Comparison of ENCODE assay signal across 9 mouse cellular contexts in the genomic region with DNA sequence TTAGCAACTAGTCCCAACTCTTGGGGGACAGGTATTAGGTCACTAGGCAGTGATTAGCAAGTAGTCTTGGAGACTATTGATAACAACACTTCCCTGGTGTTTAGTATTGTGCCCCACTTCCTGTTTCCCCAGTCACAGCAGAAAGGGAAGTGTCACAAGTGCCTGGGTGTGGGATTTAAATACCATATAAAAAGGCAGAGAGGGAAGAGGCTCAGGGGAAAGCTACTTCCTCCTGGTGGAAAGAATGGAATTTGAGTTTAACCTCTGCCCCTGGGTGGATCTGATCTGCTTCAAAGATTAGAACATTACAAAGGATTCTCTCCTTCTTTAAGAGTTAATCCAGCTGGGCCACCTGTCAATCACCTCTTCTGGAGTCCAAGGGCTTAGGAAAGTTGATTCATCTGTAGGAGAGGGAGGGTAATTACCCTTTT. TPM values are rescaled to one million over a fixed set of nuclear protein-coding genes. Genes with fewer than 3 reads are reported as not detected.
DNase-seq lines count a peak whose midpoint lies in the region; ATAC-seq and TF ChIP-seq lines count a peak whose summit lies in the region.
"Had no signal": no experiment of that assay in that cellular context is flagged by ENCODE, and none has a peak within 500 bp of the region (broad histone marks: within the 10 kb centered on the region; RNA-seq: fewer than 3 reads in every experiment).

No protein-coding gene starts in this region.

- ATAC-seq in kidney, embryonic 16.5 days (ENCODE audit: low FRiP score, low TSS enrichment) = no peak
- peak; percentile 76 for ATAC-seq in intestine, postnatal 0 days
- ATAC-seq in hindbrain, embryonic 16.5 days = no peak
- ATAC-seq in megakaryocyte-erythroid progenitor cell, adult 5-6 weeks (replicated peaks; ENCODE audit: low FRiP score, low TSS enrichment, poor library complexity, severe bottlenecking) = no peak

- peaks cover 23% of the 10 kb centered on the region for H3K4me1 ChIP-seq in kidney, embryonic 16.5 days (ENCODE audit: insufficient read depth, low read length)
- H3K4me1 ChIP-seq in cortical plate, adult 2 months (ENCODE audit: control insufficient read depth, insufficient read depth, low read length) = no peaks in the 10 kb centered on the region
- peaks cover 12% of the 10 kb centered on the region for H3K4me1 ChIP-seq in intestine, postnatal 0 days (replicated peaks; ENCODE audit: control insufficient read depth, insufficient read depth, low read length)
- H3K4me1 ChIP-seq in hindbrain, embryonic 16.5 days (ENCODE audit: control insufficient read depth, insufficient read depth, low read depth, low read length) = no peaks in the 10 kb centered on the region
- H3K4me1 ChIP-seq: neural tube, embryonic 12.5 days had no signal

- no peak overlapping the region for H3K4me3 ChIP-seq in kidney, embryonic 16.5 days (ENCODE audit: low read length)
- H3K4me3 ChIP-seq in cortical plate, adult 2 months (ENCODE audit: insufficient read depth, low read length) = no peak overlapping the region
- no peak overlapping the region for H3K4me3 ChIP-seq in intestine, postnatal 0 days (ENCODE audit: low read depth, low read length)
- no peak overlapping the region for H3K4me3 ChIP-seq in hindbrain, embryonic 16.5 days (ENCODE audit: low read length)
- H3K4me3 ChIP-seq: neural tube, embryonic 12.5 days had no signal

- no peak overlapping the region for H3K9ac ChIP-seq in kidney, embryonic 16.5 days (replicated peaks; ENCODE audit: low read length)
- H3K9ac ChIP-seq in intestine, postnatal 0 days (ENCODE audit: low read depth, low read length) = no peak overlapping the region
- no peak overlapping the region for H3K9ac ChIP-seq in hindbrain, embryonic 16.5 days (ENCODE audit: low read depth, low read length)
- H3K9ac ChIP-seq: neural tube, embryonic 12.5 days had no signal

- no peak overlapping the region for H3K4me2 ChIP-seq in kidney, embryonic 16.5 days (replicated peaks; ENCODE audit: low read depth, low read length)
- no peak overlapping the region for H3K4me2 ChIP-seq in intestine, postnatal 0 days (replicated peaks; ENCODE audit: low read depth)
- H3K4me2 ChIP-seq in hindbrain, embryonic 16.5 days (ENCODE audit: low read length) = no peak overlapping the region
- H3K4me2 ChIP-seq: neural tube, embryonic 12.5 days had no signal

- H3K27ac ChIP-seq in kidney, embryonic 16.5 days (ENCODE audit: low read length) = peak overlapping the region; percentile 75
- 0 out of 2 replicates have a peak overlapping the region, but pooled peaks have one; percentile 29 for H3K27ac ChIP-seq in cortical plate, adult 2 months (ENCODE audit: insufficient read depth, low read length)
- H3K27ac ChIP-seq in intestine, postnatal 0 days (ENCODE audit: low read depth, low read length) = peak overlapping the region; percentile 76
- no peak overlapping the region for H3K27ac ChIP-seq in hindbrain, embryonic 16.5 days (ENCODE audit: low read depth, low read length)
- H3K27ac ChIP-seq: neural tube, embryonic 12.5 days had no signal

- TF ChIP-seq POLR2A in cortical plate, adult 2 months (IDR thresholded peaks at IDR 0.05; ENCODE audit: extremely low read depth, insufficient read depth, low read length) = no peak

- no peaks in the 10 kb centered on the region for H3K9me3 ChIP-seq in kidney, embryonic 16.5 days (ENCODE audit: low read length)
- no peaks in the 10 kb centered on the region for H3K9me3 ChIP-seq in intestine, postnatal 0 days (ENCODE audit: control insufficient read depth)
- H3K9me3 ChIP-seq in hindbrain, embryonic 16.5 days (ENCODE audit: control insufficient read depth, low read length) = no peaks in the 10 kb centered on the region
- H3K9me3 ChIP-seq: neural tube, embryonic 12.5 days had no signal

- no peaks in the 10 kb centered on the region for H3K36me3 ChIP-seq in kidney, embryonic 16.5 days (ENCODE audit: insufficient read depth, low read length)
- no peaks in the 10 kb centered on the region for H3K36me3 ChIP-seq in intestine, postnatal 0 days (ENCODE audit: control insufficient read depth, insufficient read depth)
- H3K36me3 ChIP-seq in hindbrain, embryonic 16.5 days (ENCODE audit: control insufficient read depth, insufficient read depth, low read length) = no peaks in the 10 kb centered on the region
- H3K36me3 ChIP-seq: neural tube, embryonic 12.5 days had no signal

- H3K27me3 ChIP-seq in kidney, embryonic 16.5 days (ENCODE audit: insufficient read depth, low read length) = no peaks in the 10 kb centered on the region
- no peaks in the 10 kb centered on the region for H3K27me3 ChIP-seq in intestine, postnatal 0 days (replicated peaks; ENCODE audit: control insufficient read depth, insufficient read depth, low read length)
- no peaks in the 10 kb centered on the region for H3K27me3 ChIP-seq in hindbrain, embryonic 16.5 days (replicated peaks; ENCODE audit: control insufficient read depth, insufficient read depth, low read length)
- H3K27me3 ChIP-seq: neural tube, embryonic 12.5 days had no signal

- no peak for DNase-seq in kidney, postnatal 25 days
- DNase-seq in retina, postnatal 1 day = peak; percentile 75
- no peak for DNase-seq in spleen, adult 12 weeks (ENCODE audit: low spot score)

- TF ChIP-seq CTCF in cortical plate, adult 2 months (IDR thresholded peaks at IDR 0.05; ENCODE audit: extremely low read depth, insufficient read depth, low read length) = no peak
- TF ChIP-seq CTCF in intestine, postnatal 0 days (IDR thresholded peaks at IDR 0.05; ENCODE audit: low read depth) = no peak; the same call in 1 of the 2 replicates

RNA-seq across cellular contexts. Expression of gene Sp1, which starts 12.3 kb away (rescaled TPM):
- polyA plus RNA-seq in kidney, embryonic 16.5 days (2015; fragmentation: Nextera tagmentation; extraction: Ambion mirVana) = 10.6 and 11.3 TPM in 2 replicates
- polyA plus RNA-seq in cortical plate, adult 2 months (2012; rRNA removed) = 10.3 and 10.5 TPM in 2 replicates
- polyA plus RNA-seq in intestine, postnatal 0 days (2015; fragmentation: Nextera tagmentation; extraction: Ambion mirVana) = 5.6 and 5.8 TPM in 2 replicates
- 3.4 and 3.5 TPM in 2 replicates for polyA plus RNA-seq in hindbrain, embryonic 16.5 days (2015; fragmentation: Nextera tagmentation; extraction: Ambion mirVana)
- total RNA-seq in megakaryocyte-erythroid progenitor cell, adult 5-6 weeks (2014; fragmentation: Nextera tagmentation) = 68.0 and 80.3 TPM in 2 replicates
- total RNA-seq in megakaryocyte-erythroid progenitor cell, adult 5-6 weeks (2017) = 45.0 and 62.2 TPM in 2 replicates

RNA-seq across cellular contexts. Expression of gene Sp7, which starts 26.6 kb away (rescaled TPM):
- 1.2 and 1.3 TPM in 2 replicates for polyA plus RNA-seq in kidney, embryonic 16.5 days (2015; fragmentation: Nextera tagmentation; extraction: Ambion mirVana)
- 1.6 and 2.3 TPM in 2 replicates for polyA plus RNA-seq in cortical plate, adult 2 months (2012; rRNA removed)
- 0.07 and 0.14 TPM in 2 replicates for polyA plus RNA-seq in intestine, postnatal 0 days (2015; fragmentation: Nextera tagmentation; extraction: Ambion mirVana)
- polyA plus RNA-seq in hindbrain, embryonic 16.5 days (2015; fragmentation: Nextera tagmentation; extraction: Ambion mirVana) = 0.46 and 1.0 TPM in 2 replicates
- not detected in 2 replicates for total RNA-seq in megakaryocyte-erythroid progenitor cell, adult 5-6 weeks (2014; fragmentation: Nextera tagmentation)
- total RNA-seq in megakaryocyte-erythroid progenitor cell, adult 5-6 weeks (2017) = not detected in 2 replicates

RNA-seq across cellular contexts. Expression of gene Aaas, which starts 43.0 kb away (rescaled TPM):
- polyA plus RNA-seq in kidney, embryonic 16.5 days (2015; fragmentation: Nextera tagmentation; extraction: Ambion mirVana) = 89.2 and 91.7 TPM in 2 replicates
- 20.2 and 23.2 TPM in 2 replicates for polyA plus RNA-seq in cortical plate, adult 2 months (2012; rRNA removed)
- polyA plus RNA-seq in intestine, postnatal 0 days (2015; fragmentation: Nextera tagmentation; extraction: Ambion mirVana) = 15.0 and 16.8 TPM in 2 replicates
- 36.1 and 38.1 TPM in 2 replicates for polyA plus RNA-seq in hindbrain, embryonic 16.5 days (2015; fragmentation: Nextera tagmentation; extraction: Ambion mirVana)
- total RNA-seq in megakaryocyte-erythroid progenitor cell, adult 5-6 weeks (2014; fragmentation: Nextera tagmentation) = 145 and 165 TPM in 2 replicates
- 179 and 207 TPM in 2 replicates for total RNA-seq in megakaryocyte-erythroid progenitor cell, adult 5-6 weeks (2017)

RNA-seq across cellular contexts. Expression of gene Amhr2, which starts 51.6 kb away (rescaled TPM):
- 1.7 and 2.0 TPM in 2 replicates for polyA plus RNA-seq in kidney, embryonic 16.5 days (2015; fragmentation: Nextera tagmentation; extraction: Ambion mirVana)
- polyA plus RNA-seq in cortical plate, adult 2 months (2012; rRNA removed) = 1.2 and 1.4 TPM in 2 replicates
- 0.35 and 0.50 TPM in 2 replicates for polyA plus RNA-seq in intestine, postnatal 0 days (2015; fragmentation: Nextera tagmentation; extraction: Ambion mirVana)
- polyA plus RNA-seq in hindbrain, embryonic 16.5 days (2015; fragmentation: Nextera tagmentation; extraction: Ambion mirVana) = 0.10 and 0.30 TPM in 2 replicates
- not detected in 2 replicates for total RNA-seq in megakaryocyte-erythroid progenitor cell, adult 5-6 weeks (2014; fragmentation: Nextera tagmentation)
- total RNA-seq in megakaryocyte-erythroid progenitor cell, adult 5-6 weeks (2017) = not detected in 2 replicates
